Mouse (Mus musculus) skeletal muscle tissue, adult 2 months (tissue): ENCODE measurements around the gene B4galt2.

Experiments used
- DNase-seq: peaks from one replicate; pipeline ENCODE4 v3.0.0-alpha.2; 2012; ENCODE audit warnings: low read depth, low spot score

B4galt2 gene

DNA sequence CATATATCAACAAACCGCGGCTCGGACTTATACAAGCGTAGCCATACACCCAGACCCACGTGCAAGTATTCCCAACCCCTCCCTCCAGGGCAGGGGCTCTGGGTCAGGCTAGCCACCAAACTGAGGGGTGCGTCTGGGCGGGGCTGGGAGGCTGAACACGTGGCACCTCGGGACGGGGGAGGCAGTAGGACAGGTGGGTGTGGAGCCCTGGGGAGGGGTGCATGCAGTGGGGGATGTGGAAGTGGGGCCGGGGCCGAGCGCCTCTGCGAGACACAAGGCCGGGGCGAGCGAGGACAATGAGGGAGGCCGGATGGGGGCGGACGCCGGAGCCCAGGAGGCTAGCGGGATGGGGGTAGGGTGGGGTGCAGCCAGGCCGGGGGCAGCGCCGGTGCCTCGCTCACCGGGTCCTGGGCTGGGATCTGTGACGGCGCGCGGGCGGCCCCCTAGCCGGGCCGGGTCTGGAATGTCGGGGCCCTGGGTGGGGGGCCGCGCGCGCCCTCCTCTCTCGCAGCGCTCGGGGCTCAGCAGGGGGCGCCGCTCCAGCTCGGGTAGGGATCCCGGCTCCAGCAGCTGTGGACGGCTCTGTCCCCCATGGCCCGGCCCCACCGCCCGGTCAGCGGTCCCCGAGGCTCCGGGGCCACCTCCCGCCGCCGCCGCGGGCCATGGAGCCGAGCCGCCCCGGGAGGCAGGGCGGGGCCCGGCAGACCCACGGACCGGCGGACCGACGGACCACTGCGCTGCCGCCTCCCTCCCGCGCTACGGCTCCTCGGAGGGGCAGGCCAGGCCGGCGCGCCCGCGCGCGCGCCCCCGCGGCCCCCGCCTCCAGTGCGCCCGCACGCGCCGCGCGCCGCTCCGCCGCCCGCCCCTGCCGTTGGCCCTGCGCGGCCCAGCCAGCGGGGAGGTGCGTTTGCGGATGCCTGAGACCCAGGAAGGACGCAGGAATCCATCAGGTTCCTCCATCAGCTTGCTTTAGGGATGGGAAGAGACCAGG is at the start of gene B4galt2:
Gene B4galt2 (minus strand): TSS at position 787 of the 991 bp plus-strand sequence.
- no peak for DNase-seq

DNA sequence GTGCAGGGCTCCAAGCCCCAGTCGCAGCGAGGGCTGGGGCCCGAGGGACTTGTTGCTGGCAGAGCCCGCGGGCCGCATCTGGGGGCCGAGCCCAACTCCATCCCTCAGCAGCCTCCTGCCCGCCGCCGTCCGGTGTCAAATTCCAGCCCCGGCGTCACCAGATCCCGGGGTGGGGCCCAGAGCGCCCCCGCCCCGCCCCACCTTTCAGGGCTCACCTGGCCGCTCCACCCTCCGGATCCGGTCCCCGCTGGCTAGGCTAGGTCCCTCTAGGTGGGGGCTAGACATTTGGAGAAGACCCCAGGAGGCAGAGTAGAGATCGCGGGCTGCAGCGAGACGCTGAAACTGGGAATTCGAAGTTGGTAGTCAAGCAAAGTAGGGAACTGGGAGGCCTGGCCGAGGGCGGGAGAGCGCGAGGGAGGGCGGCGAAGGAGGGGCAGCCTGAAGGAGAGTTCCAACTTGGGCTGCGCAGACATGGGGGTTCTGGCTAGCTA is 46.1 kb upstream of the B4galt2 start, which contains the start of gene Artn:
Gene Artn (minus strand): TSS at position 373 of the 491 bp plus-strand sequence.
- no peak for DNase-seq

- DNase-seq: no peak
Measured at GRCm38 (mm10) chr4:117928699-117929241, 45.5 kb upstream of the B4galt2 start.

GRCm38 (mm10) chr4:117928234-117928633 is 44.9 kb upstream of the B4galt2 start:
- no peak for DNase-seq

DNA sequence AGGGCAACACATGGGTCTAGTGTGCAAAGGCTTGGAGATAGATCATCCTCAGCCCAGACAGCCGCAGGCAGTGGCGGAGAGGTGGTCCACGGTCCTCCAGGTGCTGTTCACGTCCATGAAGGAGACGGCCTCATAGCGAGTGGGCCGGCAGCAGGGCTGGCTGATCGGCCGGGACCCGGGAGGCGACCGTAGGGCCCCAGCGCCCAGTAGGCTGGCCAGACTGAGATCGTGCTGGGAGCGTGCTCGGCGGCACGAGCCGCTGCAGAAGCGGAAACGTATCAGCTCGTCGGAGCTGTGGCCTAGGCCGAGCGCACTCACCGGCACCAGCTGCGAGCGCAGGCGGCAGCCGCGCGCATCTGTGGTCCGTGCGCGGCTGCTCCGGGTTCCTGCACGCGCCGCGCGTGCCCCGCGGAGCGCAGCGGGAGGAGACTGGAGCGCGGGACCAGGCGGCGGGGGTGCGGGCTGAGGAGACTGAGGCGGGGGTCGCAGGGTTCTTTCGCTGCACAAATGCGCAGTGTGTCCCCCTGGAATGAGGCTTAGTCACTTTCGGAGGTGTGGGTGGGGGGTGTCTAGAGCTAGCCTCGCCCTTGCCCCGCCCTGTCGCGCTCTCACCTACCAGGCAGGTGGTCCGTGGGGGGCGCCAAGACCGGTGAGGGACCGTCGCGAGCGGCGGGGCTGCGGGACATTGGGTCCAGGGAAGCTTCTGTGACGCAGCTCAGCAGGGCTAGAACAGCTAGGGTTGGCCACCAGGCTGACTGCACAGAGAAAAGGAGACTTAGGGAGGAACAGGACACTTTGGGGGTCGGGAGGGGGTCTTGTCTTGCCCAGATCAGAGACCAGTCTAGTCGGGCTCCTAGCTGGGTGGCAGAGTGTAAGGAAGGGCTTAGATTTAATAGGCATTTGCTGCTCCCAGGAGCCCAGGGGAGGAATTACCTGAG is 43.5 kb upstream of the B4galt2 start:
- no peak for DNase-seq

DNA sequence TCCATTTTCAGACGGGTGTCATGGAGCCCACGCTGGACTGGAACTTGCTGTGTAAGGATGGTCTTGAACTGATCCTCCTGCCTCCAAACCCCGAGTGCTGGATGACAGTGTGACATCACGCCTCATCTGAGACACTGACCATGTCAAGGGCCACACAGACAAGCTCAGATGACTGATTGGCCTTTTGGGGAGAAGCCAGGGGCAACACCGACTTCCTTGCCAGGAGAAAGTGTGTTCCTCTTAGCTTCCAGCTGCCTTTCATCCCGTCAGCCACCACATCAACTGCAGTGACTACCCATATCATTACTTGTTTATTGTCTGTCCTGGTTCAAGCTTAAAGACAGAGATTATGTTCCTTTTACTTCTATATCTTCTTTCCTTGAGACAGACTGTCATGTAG is 41.6 kb upstream of the B4galt2 start:
- DNase-seq: no peak

DNA sequence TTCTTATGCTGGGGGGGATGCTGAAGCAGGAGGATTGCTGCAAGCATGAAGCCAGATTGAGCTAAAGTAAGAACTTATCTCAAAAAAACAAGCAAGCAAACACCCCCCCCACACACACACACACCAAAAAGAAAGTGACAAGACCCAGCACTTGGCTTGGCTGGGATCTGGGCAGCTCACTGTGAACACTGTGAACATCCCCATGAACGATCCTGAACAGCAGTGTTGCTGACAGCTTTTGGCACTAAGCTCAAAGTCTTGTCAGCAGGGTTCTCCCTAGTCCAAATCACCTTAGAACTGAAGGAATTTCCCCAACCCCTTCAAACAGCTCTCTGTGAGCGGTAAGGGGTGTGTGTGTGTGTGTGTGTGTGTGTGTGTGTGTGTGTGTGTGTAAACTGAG is 40.2 kb upstream of the B4galt2 start:
- DNase-seq: no peak

DNA sequence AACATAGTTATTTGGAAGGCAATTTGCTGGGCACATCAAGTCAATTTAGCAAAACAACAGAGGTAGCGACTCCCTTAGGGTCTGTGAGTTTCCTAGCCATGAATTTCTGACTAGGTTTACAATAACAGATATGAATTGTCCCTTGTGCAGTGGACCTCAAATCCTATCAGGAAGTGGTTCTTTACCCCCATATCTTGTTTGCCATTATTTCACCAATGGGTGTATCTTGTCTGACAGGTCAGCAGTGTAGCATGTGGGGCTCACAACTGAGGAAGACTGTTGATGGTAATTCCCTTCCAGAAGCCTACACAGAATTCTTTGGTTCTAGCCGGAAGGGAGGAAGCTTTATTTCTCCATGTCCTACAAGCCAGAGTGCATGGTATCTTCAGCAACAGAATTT is 38.1 kb upstream of the B4galt2 start:
- DNase-seq: no peak

DNA sequence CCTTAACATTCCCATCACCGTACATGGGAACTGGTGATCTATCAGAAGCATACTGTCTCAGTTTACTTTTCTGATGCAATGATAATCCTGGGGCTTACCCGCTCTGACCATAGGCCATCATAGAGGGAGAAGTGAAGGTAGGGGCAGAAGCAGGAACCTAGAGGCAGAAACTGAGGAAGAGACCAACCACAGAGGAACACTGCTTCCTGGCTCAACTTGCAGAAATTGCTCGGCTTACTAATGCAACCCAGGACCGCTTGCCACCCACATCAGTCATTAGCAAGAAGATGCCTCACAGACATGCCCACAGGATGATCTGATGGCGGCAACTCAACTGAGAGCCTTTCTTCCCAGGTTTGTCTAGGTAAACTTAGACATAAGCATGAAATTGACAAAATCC is 35.5 kb upstream of the B4galt2 start:
- DNase-seq: no peak

DNA sequence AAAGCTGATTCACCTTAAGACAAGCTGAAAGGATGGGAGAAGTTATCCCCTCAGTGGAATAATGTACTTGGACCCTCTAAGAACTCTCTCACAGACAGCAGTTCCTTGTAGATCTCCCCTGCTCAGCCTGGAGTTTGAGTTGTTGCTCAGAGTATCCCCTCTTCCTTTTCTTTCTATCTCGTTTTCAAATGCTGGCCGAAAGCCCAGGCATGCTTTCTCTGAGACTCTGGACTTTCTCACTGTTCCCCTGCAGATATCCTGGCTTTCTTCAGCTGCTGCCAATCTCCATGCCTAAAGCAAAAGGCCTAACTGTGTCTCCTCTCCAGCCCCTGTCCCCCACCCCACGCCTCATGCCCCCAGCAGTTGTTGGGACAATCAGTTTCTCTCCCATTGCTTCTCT is 35.0 kb upstream of the B4galt2 start:
- DNase-seq: no peak

GRCm38 (mm10) chr4:117917847-117918246 is 34.6 kb upstream of the B4galt2 start:
- DNase-seq: no peak

DNA sequence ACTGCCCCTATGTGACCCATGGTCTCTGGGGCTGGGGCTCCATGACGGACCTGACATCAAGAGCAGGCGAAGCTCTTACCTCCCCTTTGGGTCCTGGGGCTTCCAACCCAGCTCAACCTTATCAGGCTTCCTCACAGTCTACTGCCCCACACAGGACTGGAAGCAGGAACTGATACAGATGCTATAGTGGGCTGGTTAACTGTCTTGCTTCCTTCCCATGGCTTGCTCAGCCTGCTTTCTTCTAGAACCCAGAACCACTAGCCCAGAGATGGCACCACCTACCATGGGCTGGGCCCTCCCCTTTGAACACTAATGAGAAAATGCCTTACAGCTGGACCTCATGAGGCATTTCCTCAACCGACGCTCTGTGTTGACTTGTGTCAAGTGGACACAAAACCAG is 34.1 kb upstream of the B4galt2 start:
- no peak for DNase-seq

GRCm38 (mm10) chr4:117916386-117916785 is 33.1 kb upstream of the B4galt2 start:
- no peak for DNase-seq

DNA sequence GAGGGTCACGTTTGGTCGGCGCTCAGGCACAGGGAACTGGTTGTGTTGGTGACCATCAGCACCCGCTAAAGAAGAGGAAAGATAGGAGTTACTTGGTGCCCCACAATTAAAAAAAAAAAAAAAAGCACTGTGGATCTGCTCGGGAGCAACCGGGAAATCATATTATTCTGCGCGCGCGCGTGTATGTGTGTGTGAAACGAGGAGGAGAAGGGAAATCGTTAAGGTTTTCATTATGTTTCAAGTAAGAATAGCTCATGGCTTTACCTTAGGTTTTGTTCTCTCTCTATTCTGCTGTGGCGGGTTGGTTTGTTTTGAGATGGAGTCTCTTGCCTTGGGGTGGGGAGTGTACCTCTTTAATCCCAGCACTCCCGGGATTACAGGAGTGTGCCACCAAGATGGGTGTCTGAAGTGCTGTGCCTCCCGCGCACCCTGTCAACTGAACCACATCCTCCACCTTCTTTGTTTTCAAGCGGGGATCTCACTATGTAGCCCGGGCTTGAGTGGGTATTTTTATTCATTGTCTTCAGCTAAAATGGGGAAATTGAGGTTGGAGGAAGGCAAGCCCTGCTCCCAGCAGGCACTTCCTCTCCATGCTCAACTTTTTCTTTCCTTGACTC is 32.3 kb upstream of the B4galt2 start:
- DNase-seq: no peak

DNA sequence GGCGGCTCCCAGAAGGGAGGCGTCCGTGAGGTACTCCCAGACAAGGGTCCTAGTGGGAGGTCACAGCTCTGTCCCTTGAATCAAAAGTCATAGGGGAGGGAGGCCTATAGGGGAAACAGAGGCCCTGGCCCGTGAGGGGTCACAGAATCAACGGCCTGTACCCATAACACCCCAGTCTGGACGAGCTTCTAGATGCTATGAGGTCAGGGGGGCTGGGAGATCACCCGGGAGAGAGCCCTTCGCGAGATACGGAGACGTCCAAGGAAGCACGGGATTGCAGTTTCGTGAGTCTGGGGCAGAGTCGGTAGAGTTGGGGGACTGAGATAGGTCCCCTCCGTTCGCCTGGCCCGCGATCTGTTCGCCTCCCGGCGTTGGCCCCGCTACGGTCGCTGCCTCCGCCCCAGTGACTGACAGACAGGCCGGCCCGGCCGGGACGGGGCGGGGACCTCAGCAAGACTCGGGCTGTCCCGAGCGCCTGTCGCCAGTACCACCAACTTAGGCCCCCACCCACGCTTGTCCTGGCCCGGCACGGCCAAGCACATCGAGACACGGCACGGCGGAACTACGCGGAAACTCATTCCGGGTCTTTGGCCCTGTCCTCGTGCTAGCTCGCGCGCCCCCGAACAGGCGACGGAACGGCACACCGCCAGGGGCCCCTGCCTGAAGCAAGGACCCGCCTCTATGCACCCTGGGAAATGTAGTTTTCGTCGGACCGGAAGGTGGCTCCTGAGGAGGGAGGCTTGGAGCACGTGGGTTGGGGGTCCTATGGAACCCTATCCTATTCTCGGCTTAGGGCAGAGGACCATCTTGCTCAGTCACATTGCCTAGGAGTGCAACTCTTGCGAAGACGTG is 31.5 kb upstream of the B4galt2 start, which contains the start of gene Ipo13:
Gene Ipo13 (minus strand): TSS at position 409 of the 852 bp plus-strand sequence.
- DNase-seq: peak; percentile 78

GRCm38 (mm10) chr4:117914031-117914430 is 30.7 kb upstream of the B4galt2 start:
- DNase-seq: peak; percentile 86

GRCm38 (mm10) chr4:117913421-117913820 is 30.1 kb upstream of the B4galt2 start:
- DNase-seq: no peak

GRCm38 (mm10) chr4:117912685-117913273 is 29.5 kb upstream of the B4galt2 start:
- DNase-seq: peak; percentile 47

- no peak for DNase-seq
Measured at GRCm38 (mm10) chr4:117912131-117912561, 28.9 kb upstream of the B4galt2 start.
